Mouse (Mus musculus) myocyte (in vitro differentiated cells): Measurements from ENCODE around the gene Mc1r.

Experiments used
- MAX ChIP-seq: IDR thresholded peaks from one replicate; pipeline ENCODE4 v1.6.1; 2011; ENCODE audit warnings: low read depth, mild to moderate bottlenecking, control low read depth
- POLR2A ChIP-seq: IDR thresholded peaks from one replicate; pipeline ENCODE4 v1.6.1; 2011; ENCODE audit warnings: low read depth, mild to moderate bottlenecking, control low read depth, moderate library complexity; ENCODE audit not compliant: insufficient read length
- POLR2AphosphoS2 ChIP-seq: IDR thresholded peaks from one replicate; pipeline ENCODE4 v1.6.1; 2011; ENCODE audit warnings: low read depth, control low read depth; ENCODE audit not compliant: insufficient read length
- REST ChIP-seq: IDR thresholded peaks from one replicate; pipeline ENCODE4 v1.6.1; 2011; ENCODE audit warnings: mild to moderate bottlenecking, control low read depth, moderate library complexity; ENCODE audit not compliant: insufficient read depth, insufficient read length
- TCF12 ChIP-seq: IDR thresholded peaks from one replicate; pipeline ENCODE4 v1.6.1; 2011; ENCODE audit warnings: mild to moderate bottlenecking, control low read depth; ENCODE audit not compliant: poor library complexity, insufficient read depth, severe bottlenecking

DNA sequence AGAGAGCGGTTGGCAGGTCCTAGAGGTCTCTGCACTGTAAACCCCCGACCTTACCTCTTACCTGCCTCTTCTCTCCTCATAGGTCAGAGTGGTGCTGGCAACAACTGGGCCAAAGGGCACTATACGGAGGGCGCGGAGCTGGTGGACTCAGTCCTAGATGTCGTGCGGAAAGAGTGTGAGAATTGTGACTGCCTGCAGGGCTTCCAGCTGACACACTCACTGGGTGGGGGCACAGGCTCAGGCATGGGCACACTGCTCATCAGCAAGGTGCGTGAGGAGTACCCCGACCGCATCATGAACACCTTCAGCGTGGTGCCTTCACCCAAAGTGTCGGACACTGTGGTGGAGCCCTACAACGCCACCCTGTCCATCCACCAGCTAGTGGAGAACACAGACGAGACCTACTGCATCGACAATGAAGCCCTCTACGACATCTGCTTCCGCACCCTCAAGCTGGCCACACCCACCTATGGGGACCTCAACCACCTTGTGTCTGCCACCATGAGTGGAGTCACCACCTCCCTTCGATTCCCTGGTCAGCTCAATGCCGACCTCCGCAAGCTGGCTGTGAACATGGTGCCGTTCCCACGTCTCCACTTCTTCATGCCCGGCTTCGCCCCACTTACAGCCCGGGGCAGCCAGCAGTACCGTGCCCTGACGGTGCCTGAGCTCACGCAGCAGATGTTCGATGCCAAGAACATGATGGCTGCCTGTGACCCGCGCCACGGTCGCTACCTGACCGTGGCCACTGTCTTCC lies 13.8 kb downstream of the Mc1r start:
- no peak for TF ChIP-seq POLR2AphosphoS2
- TF ChIP-seq POLR2A = no peak
- TF ChIP-seq REST = no peak
- no peak for TF ChIP-seq TCF12
- TF ChIP-seq MAX = no peak
